Mouse (Mus musculus): Measurements from ENCODE around the gene Pigv. TPM values are rescaled to one million over a fixed set of nuclear protein-coding genes. Genes with fewer than 3 reads are reported as not detected.

The Pigv gene
- total and polyA plus RNA-seq, 3 experiments = 2.9 to 5.0 (median 3.7) TPM

GRCm38 (mm10) chr4:133665118-133665517 lies 7.3 kb downstream of the Pigv start:
- no peak overlapping the region for H3K9ac ChIP-seq (ENCODE audit: insufficient read depth, low read depth)
- dilution Hi-C loops (cut with MboI; ENCODE audit: extremely low pct_ligation_motif_present, extremely low pct_unique_long_range_greater_than_20kb, low sequenced_read_pairs) = no loop called here
- no peak overlapping the region for H3K4me3 ChIP-seq (replicated peaks in 1 of 3; ENCODE audit: low read depth in 2 of 3, low read length in 2 of 3, poor library complexity in 1 of 3)
- no peaks in the 10 kb centered on the region for H3K9me3 ChIP-seq (replicated peaks; ENCODE audit: low read length)
- peaks cover 21 to 69% of the 10 kb centered on the region in 2 experiments for H3K4me1 ChIP-seq (ENCODE audit: control insufficient read depth in 1 of 2, insufficient read depth in 2 of 2)
- H3K79me2 ChIP-seq (replicated peaks; ENCODE audit: control insufficient read depth, extremely low read depth, insufficient read depth, poor library complexity, severe bottlenecking) = no peaks in the 10 kb centered on the region
- no peak overlapping the region for H3K4me2 ChIP-seq (ENCODE audit: insufficient read depth, low read depth, poor library complexity, severe bottlenecking)
- peaks cover 6 to 38% of the 10 kb centered on the region in 2 experiments for H3K36me3 ChIP-seq (replicated peaks in 1 of 2; ENCODE audit: control insufficient read depth in 1 of 2, insufficient read depth in 1 of 2, low read length in 1 of 2)
- TF ChIP-seq POLR2AphosphoS2 (IDR thresholded peaks at IDR 0.05; ENCODE audit: low read depth, low read length) = no peak
- TF ChIP-seq MEF2A (IDR thresholded peaks at IDR 0.05; ENCODE audit: borderline replicate concordance, low read depth, low read length) = no peak
- TF ChIP-seq USF2 (conservative IDR thresholded peaks at IDR 0.05; ENCODE audit: low read depth, low read length) = no peak
- TF ChIP-seq MXI1 (IDR thresholded peaks at IDR 0.05; ENCODE audit: low read depth, low read length) = no peak
- TF ChIP-seq CHD2 (IDR thresholded peaks at IDR 0.05; ENCODE audit: low read length) = no peak
- TF ChIP-seq RCOR1 (conservative IDR thresholded peaks at IDR 0.05; ENCODE audit: low read depth, low read length) = no peak
- TF ChIP-seq KAT2A (IDR thresholded peaks at IDR 0.05; ENCODE audit: insufficient replicate concordance, low read length) = no peak
- TF ChIP-seq HCFC1 (IDR thresholded peaks at IDR 0.05; ENCODE audit: low read depth, low read length) = no peak
- no peak for TF ChIP-seq ZMIZ1 (IDR thresholded peaks at IDR 0.05; ENCODE audit: low read depth, low read length)
- TF ChIP-seq BHLHE40 (IDR thresholded peaks at IDR 0.05; ENCODE audit: low read depth, low read length) = no peak
- TF ChIP-seq GABPA (IDR thresholded peaks at IDR 0.05; ENCODE audit: insufficient replicate concordance, low read depth, low read length) = no peak
- no peak for TF ChIP-seq SMC3 (IDR thresholded peaks at IDR 0.05; ENCODE audit: low read depth, low read length)
- no peak for TF ChIP-seq MAZ (IDR thresholded peaks at IDR 0.05; ENCODE audit: low read depth, low read length)
- no peak for TF ChIP-seq CHD1 (IDR thresholded peaks at IDR 0.05; ENCODE audit: low read depth, low read length)
- no peak for TF ChIP-seq JUND (conservative IDR thresholded peaks at IDR 0.05; ENCODE audit: low read depth, low read length)
- no peak for TF ChIP-seq SIN3A (IDR thresholded peaks at IDR 0.05; ENCODE audit: low read length)
- TF ChIP-seq TBP (conservative IDR thresholded peaks at IDR 0.05; ENCODE audit: low read depth, low read length) = no peak
- no peak for TF ChIP-seq USF1 (IDR thresholded peaks at IDR 0.05; ENCODE audit: low read depth, low read length)
- TF ChIP-seq PAX5 (IDR thresholded peaks at IDR 0.05; ENCODE audit: low read length) = no peak
- no peaks in the 10 kb centered on the region for H3K27me3 ChIP-seq (replicated peaks)
- in situ Hi-C loops (cut with MboI; ENCODE audit: low pct_ligation_motif_present, low pct_unique_long_range_greater_than_20kb, low sequenced_read_pairs) = no loop called here
- DNase-seq (ENCODE audit: extremely low read depth) = no peak
- no peak overlapping the region for H3K27ac ChIP-seq (ENCODE audit: insufficient read depth, low read depth)

GRCm38 (mm10) chr4:133662945-133663344 lies 9.5 kb downstream of the Pigv start:
- Histone ChIP-seq H3K4me3 (replicated peaks in 1 of 3; ENCODE audit: low read depth in 2 of 3, low read length in 2 of 3, poor library complexity in 1 of 3) (no peak overlapping the region), H3K4me2 (ENCODE audit: insufficient read depth, low read depth, poor library complexity, severe bottlenecking) (no peak overlapping the region), H3K79me2 (replicated peaks; ENCODE audit: control insufficient read depth, extremely low read depth, insufficient read depth, poor library complexity, severe bottlenecking) (no peaks in the 10 kb centered on the region), H3K27me3 (replicated peaks) (no peaks in the 10 kb centered on the region), H3K9me3 (replicated peaks; ENCODE audit: low read length) (no peaks in the 10 kb centered on the region), H3K36me3 (replicated peaks in 1 of 2; ENCODE audit: control insufficient read depth in 1 of 2, insufficient read depth in 1 of 2, low read length in 1 of 2) (peaks cover 6 to 26% of the 10 kb centered on the region in 2 experiments), H3K27ac (ENCODE audit: insufficient read depth, low read depth) (no peak overlapping the region), H3K9ac (ENCODE audit: insufficient read depth, low read depth) (no peak overlapping the region), H3K4me1 (ENCODE audit: control insufficient read depth in 1 of 2, insufficient read depth in 2 of 2) (peaks cover 23 to 65% of the 10 kb centered on the region in 2 experiments)
- no peak for DNase-seq (ENCODE audit: extremely low read depth)
- TF ChIP-seq ZC3H11A (IDR thresholded peaks at IDR 0.05; ENCODE audit: low read depth, low read length) (no peak), POLR2A (IDR thresholded peaks at IDR 0.05; ENCODE audit: low read depth, low read length) (no peak), POLR2AphosphoS2 (IDR thresholded peaks at IDR 0.05; ENCODE audit: low read depth, low read length) (no peak), ZMIZ1 (IDR thresholded peaks at IDR 0.05; ENCODE audit: low read depth, low read length) (no peak), MEF2A (IDR thresholded peaks at IDR 0.05; ENCODE audit: borderline replicate concordance, low read depth, low read length) (no peak), USF2 (conservative IDR thresholded peaks at IDR 0.05; ENCODE audit: low read depth, low read length) (no peak), MAX (IDR thresholded peaks at IDR 0.05; ENCODE audit: low read length) (no peak), MXI1 (IDR thresholded peaks at IDR 0.05; ENCODE audit: low read depth, low read length) (no peak), CHD2 (IDR thresholded peaks at IDR 0.05; ENCODE audit: low read length) (no peak), KAT2A (IDR thresholded peaks at IDR 0.05; ENCODE audit: insufficient replicate concordance, low read length) (no peak), BHLHE40 (IDR thresholded peaks at IDR 0.05; ENCODE audit: low read depth, low read length) (no peak)
- dilution Hi-C loops (cut with MboI; ENCODE audit: extremely low pct_ligation_motif_present, extremely low pct_unique_long_range_greater_than_20kb, low sequenced_read_pairs) (no loop called here), in situ Hi-C loops (cut with MboI; ENCODE audit: low pct_ligation_motif_present, low pct_unique_long_range_greater_than_20kb, low sequenced_read_pairs) (loop anchor here (5.0 kb wide), 1 partner anchor 164 kb away; no protein-coding TSS in a partner anchor)

Measured in CH12.LX (cell line).